Mouse (Mus musculus) midbrain, embryonic 10.5 days (tissue): ENCODE measurements around the gene Sema3b. TPM values are rescaled to one million over a fixed set of nuclear protein-coding genes. Genes with fewer than 3 reads are reported as not detected.

Experiments
- DNase-seq: peaks from one replicate; pipeline ENCODE4 v3.0.0-alpha.2; 2017; ENCODE audit warnings: low spot score
- H3K27ac ChIP-seq: fragments of 300-500 bp; sonication (generic); replicated peaks from 2 replicates; pipeline ENCODE4 v1.5.1; 2016; ENCODE audit warnings: mild to moderate bottlenecking
- H3K27me3 ChIP-seq: fragments of 300-500 bp; sonication (generic); 2 replicates; pipeline ENCODE4 v1.6.1; 2016; ENCODE audit warnings: low read depth, mild to moderate bottlenecking; ENCODE audit not compliant: poor library complexity, severe bottlenecking
- H3K36me3 ChIP-seq: fragments of 300-500 bp; sonication (generic); 2 replicates; pipeline ENCODE4 v1.6.1; 2016; ENCODE audit warnings: mild to moderate bottlenecking, moderate library complexity
- H3K4me1 ChIP-seq: fragments of 300-500 bp; sonication (generic); 2 replicates; pipeline ENCODE4 v1.6.1; 2016
- H3K4me3 ChIP-seq: fragments of 300-500 bp; sonication (generic); 2 replicates; pipeline ENCODE4 v1.5.1; 2016; ENCODE audit warnings: mild to moderate bottlenecking, moderate library complexity
- H3K9me3 ChIP-seq: fragments of 300-500 bp; sonication (generic); replicated peaks from 2 replicates; pipeline ENCODE4 v1.6.1; 2016; ENCODE audit warnings: mild to moderate bottlenecking
- WGBS: fragments of 180-500 bp; shearing (Covaris S2); methylation state at CpG from one replicate; pipeline ENCODE4 v1.1.7; 2016; 5-methylcytosine and 5-hydroxymethylcytosine counted together
- polyA plus RNA-seq: library from polyadenylated mRNA; unstranded; fragments of >200 nt; fragmentation: Nextera tagmentation; extraction: Ambion mirVana; gene quantifications from 2 replicates; pipeline ENCODE4 v1.2.1, GENCODE M21; 2016

Gene Sema3b
- polyA plus RNA-seq, 1 experiment from 2014 or later = 1.8 TPM

DNA sequence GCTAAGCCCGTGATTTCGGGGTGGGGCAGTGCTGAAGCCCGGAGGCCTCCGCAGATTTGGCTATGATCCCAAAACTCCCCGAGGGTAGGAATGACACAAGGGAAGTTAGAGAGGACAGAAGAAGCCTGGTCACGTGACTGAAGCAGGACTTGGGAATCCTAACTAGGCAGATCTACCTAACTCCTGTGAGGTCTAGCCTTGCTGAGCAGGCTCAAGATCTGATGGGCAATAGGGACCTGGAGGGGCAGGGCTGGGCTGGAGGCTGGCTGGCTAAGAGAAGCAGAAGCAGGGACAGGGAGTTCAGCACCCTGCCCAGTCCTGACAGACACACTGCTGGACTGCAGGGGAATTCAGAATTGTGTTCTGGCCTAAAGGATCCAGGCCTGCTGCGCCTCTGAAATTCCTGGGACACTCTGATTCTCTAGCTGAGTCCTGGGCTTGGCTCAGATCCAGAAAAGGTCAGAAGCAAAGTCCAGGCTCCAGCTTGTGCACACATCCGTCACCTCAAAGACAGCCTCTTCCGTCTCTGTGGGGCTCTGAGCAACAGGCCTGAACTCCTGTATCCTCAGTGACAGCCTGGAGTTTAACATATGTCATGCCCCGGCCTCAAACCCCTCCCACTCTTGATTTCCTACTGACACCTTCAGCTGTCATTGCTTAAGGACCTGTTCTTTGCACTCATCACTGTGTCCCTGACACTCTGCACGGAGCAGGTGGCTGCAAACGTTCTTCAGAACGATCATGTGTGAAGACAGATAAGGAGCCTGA is 9.9 kb upstream of the Sema3b start:
- peaks cover 99% of the 10 kb centered on the region for H3K36me3 ChIP-seq
- WGBS = 89% methylated on average over 13 of the region's 13 CpGs

DNA sequence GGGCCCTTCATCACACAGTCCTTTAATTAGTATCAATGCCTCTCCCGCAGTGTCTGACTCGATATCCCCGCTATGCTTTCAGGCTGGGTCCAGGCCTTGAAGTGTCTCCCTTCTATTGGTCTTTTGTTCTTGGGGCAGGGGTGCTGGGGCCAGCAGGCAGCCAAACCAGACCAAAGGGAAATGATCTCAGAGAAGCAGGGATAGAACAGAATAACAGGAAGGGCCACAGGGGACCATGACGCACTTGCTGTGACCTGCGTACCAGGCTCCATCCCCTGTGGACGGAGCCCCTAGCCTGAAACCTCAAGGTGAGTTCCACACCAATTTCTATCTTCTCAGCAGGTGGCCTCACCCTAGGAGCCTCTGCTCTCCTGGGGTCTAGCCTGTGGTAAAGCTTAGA is 9.1 kb upstream of the Sema3b start:
- peaks cover 34% of the 10 kb centered on the region for H3K4me1 ChIP-seq
- H3K27ac ChIP-seq = no peak overlapping the region
- no peaks in the 10 kb centered on the region for H3K9me3 ChIP-seq
- H3K4me3 ChIP-seq = no peak overlapping the region
- H3K36me3 ChIP-seq = peaks cover 95% of the 10 kb centered on the region
- no peak for DNase-seq
- no peaks in the 10 kb centered on the region for H3K27me3 ChIP-seq
- WGBS = 93% methylated on average over 6 of the region's 6 CpGs

More for the DNA sequence above, 9.9 kb upstream of the Sema3b start:
- DNase-seq = no peak
- Histone ChIP-seq H3K4me3 (no peak overlapping the region), H3K27ac (no peak overlapping the region), H3K4me1 (peaks cover 27% of the 10 kb centered on the region), H3K27me3 (no peaks in the 10 kb centered on the region), H3K9me3 (no peaks in the 10 kb centered on the region)

DNA sequence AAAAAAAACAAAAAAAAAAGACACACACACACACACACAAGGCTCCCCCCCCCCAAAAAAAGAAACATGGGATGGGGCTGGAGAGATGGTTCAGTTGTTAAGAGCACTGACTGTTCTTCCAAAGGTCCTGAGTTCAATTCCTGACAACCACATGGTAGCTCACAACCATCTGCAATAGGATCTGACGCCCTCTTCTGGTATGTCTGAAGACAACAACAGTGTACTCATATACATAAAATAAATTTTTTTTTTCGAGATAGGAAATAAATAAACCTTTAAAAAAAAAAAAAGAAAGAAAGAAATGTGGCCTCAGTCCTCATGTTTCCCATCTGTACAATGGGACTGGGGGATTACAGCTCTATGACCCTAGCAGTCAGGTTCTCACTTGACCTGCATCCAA is 8.4 kb upstream of the Sema3b start:
- Histone ChIP-seq H3K27ac (no peak overlapping the region), H3K4me1 (peaks cover 41% of the 10 kb centered on the region), H3K9me3 (no peaks in the 10 kb centered on the region), H3K4me3 (no peak overlapping the region), H3K36me3 (peaks cover 89% of the 10 kb centered on the region), H3K27me3 (no peaks in the 10 kb centered on the region)
- no peak for DNase-seq
- WGBS = 76% methylated on average over 2 of the region's 2 CpGs

DNA sequence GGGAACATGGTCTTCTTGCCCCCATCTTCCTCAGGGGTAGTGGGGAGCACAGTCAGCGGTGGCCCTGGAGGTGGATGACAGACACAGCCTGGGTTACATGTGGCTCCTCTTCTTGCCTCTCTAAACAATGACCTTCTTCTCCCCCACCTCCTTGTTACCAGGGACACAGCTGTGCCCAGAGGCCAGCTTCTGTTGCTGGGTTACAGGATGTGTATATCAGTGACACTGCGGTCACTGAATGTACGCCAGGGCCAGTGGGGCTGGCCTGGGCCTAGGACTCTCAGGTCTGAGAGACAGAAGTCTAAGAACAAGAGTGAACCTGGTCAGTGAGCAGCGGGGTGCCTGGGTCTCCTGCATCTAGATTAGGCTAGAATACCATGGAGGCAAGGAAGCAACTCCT is 6.0 kb upstream of the Sema3b start:
- H3K4me1 ChIP-seq = peaks cover 61% of the 10 kb centered on the region
- no peak for DNase-seq
- H3K27me3 ChIP-seq = no peaks in the 10 kb centered on the region
- peaks cover 66% of the 10 kb centered on the region for H3K36me3 ChIP-seq
- no peaks in the 10 kb centered on the region for H3K9me3 ChIP-seq
- peak overlapping the region; percentile 77 for H3K27ac ChIP-seq
- no peak overlapping the region for H3K4me3 ChIP-seq
- 80% methylated on average over 4 of the region's 4 CpGs for WGBS

DNA sequence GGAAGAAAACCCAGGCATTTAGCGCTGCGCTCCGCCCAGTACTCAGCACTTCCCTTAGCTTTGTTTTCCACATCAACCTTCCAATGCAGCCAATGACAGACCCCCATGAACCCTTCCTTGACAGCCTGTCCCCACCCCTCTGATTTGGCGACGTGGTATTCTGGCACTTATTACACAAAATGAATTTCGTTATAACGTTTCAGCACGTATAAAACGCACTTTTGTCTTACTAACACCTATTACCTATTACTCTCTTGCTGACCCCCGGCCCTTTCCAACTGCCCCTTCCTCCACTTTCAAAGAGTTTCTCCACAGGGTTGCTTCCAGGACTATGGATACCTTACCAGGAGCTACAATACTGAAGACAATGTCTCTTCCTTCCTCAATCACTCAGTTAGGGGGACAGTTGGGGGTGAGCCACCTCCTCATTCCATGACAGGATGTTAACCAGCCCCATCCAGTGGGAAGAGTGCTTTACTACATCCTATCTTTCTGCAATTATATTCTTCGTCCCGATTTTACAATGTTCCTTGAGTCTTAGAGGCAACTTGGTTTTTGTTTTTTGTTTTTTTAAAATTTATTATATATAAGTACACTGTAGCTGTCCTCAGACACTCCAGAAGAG is 4.0 kb upstream of the Sema3b start:
- Histone ChIP-seq H3K27me3 (no peaks in the 10 kb centered on the region), H3K27ac (peak overlapping the region; percentile 95), H3K4me3 (peak overlapping the region; percentile 50), H3K4me1 (peaks cover 81% of the 10 kb centered on the region), H3K36me3 (peaks cover 46% of the 10 kb centered on the region), H3K9me3 (no peaks in the 10 kb centered on the region)
- WGBS = 14% methylated on average over 12 of the region's 12 CpGs
- no peak for DNase-seq

DNA sequence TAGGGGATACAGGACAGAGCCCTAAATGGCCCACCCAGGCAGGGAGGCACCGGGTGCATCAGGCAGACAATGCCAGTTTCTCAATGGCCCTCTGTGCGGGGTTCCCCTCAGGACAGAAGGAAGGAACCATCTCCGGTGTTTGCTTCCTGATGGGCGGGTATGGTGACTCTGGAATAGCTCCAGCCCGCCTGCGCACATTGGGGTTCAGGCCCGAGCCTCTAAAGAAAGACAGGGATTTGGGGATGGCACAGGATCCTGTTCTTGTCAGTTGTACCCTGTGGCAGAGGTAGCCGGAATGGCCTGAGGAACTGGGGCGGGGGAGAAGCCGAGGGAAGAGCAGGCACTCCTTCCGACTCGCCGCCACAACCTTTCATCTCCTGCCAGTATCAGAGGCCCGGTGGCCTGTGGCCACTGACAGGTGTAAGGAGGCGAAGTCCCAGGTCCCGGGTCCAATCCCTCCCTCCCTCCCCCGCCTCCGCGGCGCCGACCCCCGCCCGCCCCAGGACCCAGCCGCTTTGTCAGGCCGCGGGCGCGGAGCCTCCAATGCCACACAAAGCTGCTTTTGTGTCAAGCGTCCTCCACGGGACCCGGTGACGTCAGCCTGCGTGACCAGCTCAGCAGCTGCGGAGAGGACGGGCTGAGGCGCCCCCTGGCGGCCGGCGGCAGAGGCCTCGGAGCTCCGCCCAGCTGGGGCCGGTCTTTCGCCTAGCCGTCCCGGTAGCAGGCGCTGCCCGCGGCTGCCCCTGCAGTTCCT is 3.3 kb upstream of the Sema3b start:
- DNase-seq = peak; percentile 99
- peaks cover 88% of the 10 kb centered on the region for H3K4me1 ChIP-seq
- WGBS = 4% methylated on average over 48 of the region's 48 CpGs

DNA sequence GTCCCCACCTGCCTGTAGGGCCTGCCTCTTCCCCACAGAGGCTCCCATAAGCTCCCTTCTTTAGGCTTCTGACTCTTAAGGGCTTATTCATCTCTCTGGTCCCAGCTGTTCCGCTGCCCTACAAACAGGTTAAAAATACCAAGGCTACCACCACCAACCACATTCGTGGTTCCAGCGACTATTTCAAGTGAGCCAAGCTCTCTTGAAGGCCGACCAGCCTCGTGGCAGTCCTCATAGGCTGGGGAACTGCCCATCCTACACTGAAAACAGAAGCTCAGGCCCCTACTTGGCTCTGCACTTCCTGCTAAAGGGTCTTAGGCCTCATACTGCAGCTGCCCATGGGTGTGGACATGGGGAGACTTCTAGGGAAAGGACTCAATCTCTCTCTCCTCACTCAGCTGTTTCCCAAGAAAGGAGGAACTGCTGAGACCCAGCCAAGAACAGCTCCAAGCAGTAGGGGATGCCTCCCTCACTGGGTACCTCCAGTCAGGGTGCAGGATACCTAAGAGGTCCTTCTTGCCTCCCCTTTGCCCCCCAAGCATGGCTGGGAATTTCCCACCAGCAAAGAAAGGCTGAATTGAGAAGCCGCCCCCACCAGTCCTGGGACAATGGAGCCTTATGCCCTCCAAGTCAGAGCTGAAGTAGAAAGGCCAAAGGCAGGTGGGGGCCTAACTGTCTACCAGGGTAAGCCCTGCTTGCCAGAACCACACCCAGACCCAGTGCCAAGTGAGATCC is 2.6 kb upstream of the Sema3b start:
- Histone ChIP-seq H3K27me3 (peaks cover 6% of the 10 kb centered on the region), H3K36me3 (peaks cover 32% of the 10 kb centered on the region), H3K9me3 (no peaks in the 10 kb centered on the region), H3K4me1 (peaks cover 95% of the 10 kb centered on the region), H3K4me3 (peak overlapping the region; percentile 50), H3K27ac (peak overlapping the region; percentile 95)
- 82% methylated on average over 6 of the region's 6 CpGs for WGBS
- DNase-seq = no peak

More for the DNA sequence above, 3.3 kb upstream of the Sema3b start:
- Histone ChIP-seq H3K27ac (peak overlapping the region; percentile 95), H3K9me3 (no peaks in the 10 kb centered on the region), H3K27me3 (no peaks in the 10 kb centered on the region), H3K4me3 (peak overlapping the region; percentile 50), H3K36me3 (peaks cover 39% of the 10 kb centered on the region)

DNA sequence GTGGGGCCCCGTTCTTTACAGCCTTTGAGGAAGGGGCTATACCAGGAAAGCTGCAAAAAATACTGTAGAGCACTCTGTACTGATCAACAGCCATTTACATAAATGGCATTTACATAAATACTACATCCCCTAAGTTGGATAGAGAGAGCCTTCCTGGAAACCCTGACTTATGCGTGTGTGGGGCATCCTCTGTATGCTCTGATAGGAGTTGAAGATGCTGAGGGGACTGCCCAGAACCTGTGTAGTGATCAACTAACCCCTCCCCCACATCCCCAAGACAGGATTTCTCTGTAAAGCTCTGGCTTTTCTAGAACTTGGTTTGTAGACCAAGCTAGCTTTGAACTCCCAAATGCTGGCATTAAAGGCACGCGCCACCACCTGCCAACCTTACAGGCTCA is 403 bp upstream of the Sema3b start:
- Histone ChIP-seq H3K4me1 (peaks cover 96% of the 10 kb centered on the region), H3K4me3 (peak overlapping the region; percentile 20; the same call in 1 of the 2 replicates), H3K27ac (peak overlapping the region; percentile 83), H3K9me3 (no peaks in the 10 kb centered on the region), H3K27me3 (peaks cover 16% of the 10 kb centered on the region), H3K36me3 (peaks cover 10% of the 10 kb centered on the region)
- DNase-seq = no peak
- 68% methylated on average over 4 of the region's 4 CpGs for whole genome bisulfite sequencing

DNA sequence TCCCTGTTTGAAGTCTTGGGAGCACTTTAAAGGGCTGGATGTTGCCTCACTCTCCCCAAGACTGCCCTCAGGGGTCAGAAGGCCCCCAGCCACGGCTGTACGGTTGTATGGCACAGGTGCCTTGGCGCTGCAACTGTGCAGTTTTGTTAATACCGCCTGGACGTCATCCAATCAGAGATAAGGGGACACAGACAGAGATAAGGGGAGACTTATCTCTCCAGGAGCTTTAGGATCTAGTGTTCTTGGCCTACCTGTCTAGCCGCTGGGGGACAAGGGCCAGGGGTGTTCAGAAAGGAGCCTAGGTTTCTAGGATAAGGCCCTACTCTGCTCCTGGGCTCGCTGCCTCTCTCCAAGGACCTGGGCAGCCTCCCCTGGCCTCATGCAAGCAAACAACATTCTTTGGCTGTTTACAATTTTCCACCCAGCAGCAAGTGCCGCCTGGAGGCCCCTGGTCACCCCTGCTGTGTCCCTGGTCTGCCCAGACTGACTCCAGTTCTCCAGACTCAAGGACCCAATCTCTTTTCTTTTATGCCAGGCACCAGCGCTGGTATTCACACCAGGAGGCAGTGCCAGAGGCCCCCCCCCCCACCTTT is 1.3 kb downstream of the Sema3b start:
- DNase-seq = no peak
- Histone ChIP-seq H3K4me1 (peaks cover 95% of the 10 kb centered on the region), H3K36me3 (no peaks in the 10 kb centered on the region), H3K27ac (peak overlapping the region; percentile 83), H3K9me3 (no peaks in the 10 kb centered on the region), H3K4me3 (no peak overlapping the region), H3K27me3 (peaks cover 31% of the 10 kb centered on the region)
- 64% methylated on average over 9 of the region's 9 CpGs for WGBS

DNA sequence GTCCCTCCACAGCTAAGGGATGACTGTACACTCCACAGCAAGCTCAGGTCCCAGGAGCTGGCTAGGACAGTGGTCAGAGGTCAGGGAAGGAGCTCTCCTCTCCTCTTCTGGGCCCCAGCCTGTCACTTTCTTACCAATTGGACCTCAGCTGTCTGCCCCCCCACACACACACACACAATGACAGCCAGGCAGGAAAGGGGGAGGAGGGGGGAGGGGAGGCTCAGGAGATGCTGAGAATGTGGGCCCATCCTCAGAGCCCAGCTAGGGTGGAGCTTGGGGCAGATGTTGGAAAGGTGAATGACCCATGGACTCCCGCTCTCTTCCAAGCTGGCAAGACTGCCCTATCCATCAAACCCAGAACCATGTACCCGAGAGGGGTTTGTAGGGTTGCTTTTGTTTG is 2.0 kb downstream of the Sema3b start:
- WGBS = 77% methylated on average over 2 of the region's 2 CpGs
- no peak for DNase-seq
- H3K4me3 ChIP-seq = 0 out of 2 replicates have a peak overlapping the region, but pooled peaks have one; percentile 19
- peak overlapping the region; percentile 83 for H3K27ac ChIP-seq
- peaks cover 95% of the 10 kb centered on the region for H3K4me1 ChIP-seq
- H3K27me3 ChIP-seq = peaks cover 31% of the 10 kb centered on the region
- H3K9me3 ChIP-seq = no peaks in the 10 kb centered on the region
- H3K36me3 ChIP-seq = no peaks in the 10 kb centered on the region

DNA sequence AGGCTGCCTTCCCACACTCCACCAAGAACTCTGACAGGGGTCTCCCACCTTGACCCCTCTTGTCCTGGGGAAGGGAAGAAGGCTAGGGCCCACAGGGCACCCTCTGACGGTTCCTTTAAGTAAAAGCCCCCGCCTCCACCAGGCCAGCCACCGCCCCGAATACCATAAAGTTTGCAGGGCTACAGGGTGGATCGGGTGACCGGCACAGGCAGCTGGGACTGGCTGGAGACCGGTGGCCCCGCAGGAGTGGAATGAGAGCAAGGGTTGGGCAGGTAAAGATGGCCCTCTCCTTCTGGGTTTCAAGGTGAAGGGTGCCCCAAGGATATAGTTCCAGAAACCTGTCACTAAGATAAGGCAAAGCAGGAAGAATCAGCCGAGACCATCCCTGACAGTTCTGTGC is 2.4 kb downstream of the Sema3b start:
- Histone ChIP-seq H3K36me3 (no peaks in the 10 kb centered on the region), H3K27ac (peak overlapping the region; percentile 83), H3K27me3 (peaks cover 32% of the 10 kb centered on the region), H3K9me3 (no peaks in the 10 kb centered on the region), H3K4me3 (0 out of 2 replicates have a peak overlapping the region, but pooled peaks have one; percentile 19), H3K4me1 (peaks cover 92% of the 10 kb centered on the region)
- 16% methylated on average over 9 of the region's 9 CpGs for WGBS
- no peak for DNase-seq
